Mouse (Mus musculus) small intestine, adult 2 months (tissue): Measurements from ENCODE around the gene Col3a1.

Experiments used
- CTCF ChIP-seq: fragments of 200-500 bp; IDR thresholded peaks from 2 replicates; pipeline ENCODE4 v1.5.1; 2012; ENCODE audit warnings: low read depth, mild to moderate bottlenecking, control low read depth, inconsistent platforms, low read length, moderate library complexity, mixed read lengths; ENCODE audit not compliant: insufficient replicate concordance, insufficient read length; ENCODE audit errors: extremely low read depth
- POLR2A ChIP-seq: fragments of 200-500 bp; IDR thresholded peaks from 2 replicates; pipeline ENCODE4 v1.6.1; 2012; ENCODE audit warnings: low read depth, mild to moderate bottlenecking, control low read depth, inconsistent platforms, low read length, moderate library complexity

DNA sequence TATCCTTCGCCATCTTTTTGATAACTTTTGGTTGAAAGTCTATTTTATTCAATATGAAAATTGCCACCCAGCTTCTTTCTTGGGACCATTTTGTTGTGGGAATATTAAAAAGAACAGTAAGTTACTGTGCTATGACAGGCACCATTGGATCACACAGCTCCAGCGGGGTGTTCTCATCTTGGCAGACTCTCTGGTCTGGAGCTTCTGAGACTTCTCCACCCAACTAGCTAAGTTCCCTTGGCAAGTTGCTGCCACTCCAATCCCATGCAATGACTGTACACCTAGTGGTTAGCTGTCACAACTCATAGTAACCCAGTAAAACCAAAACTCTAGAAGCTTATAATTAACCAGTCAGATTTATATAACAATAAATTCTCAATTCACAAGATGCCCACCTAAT is 51.9 kb downstream of the Col3a1 start:
- TF ChIP-seq CTCF (no peak), POLR2A (no peak)
